Mouse (Mus musculus): Measurements from ENCODE around the gene Pus7l. TPM values are rescaled to one million over a fixed set of nuclear protein-coding genes. Genes with fewer than 3 reads are reported as not detected.
"Not testable (repeated sequence)": the region's sequence is repeated elsewhere in the genome, so short reads cannot be mapped to it uniquely, and the experiment has no call there.

Pus7l gene
- polyA plus RNA-seq, 1 experiment from 2014 or later, result 5.3 TPM

GRCm38 (mm10) chr15:94489433-94489832, 53.9 kb downstream of the Pus7l start:
- Histone ChIP-seq H3K4me3 (replicated peaks) (no peak overlapping the region), H3K4me1 (replicated peaks) (no peaks in the 10 kb centered on the region), H3K27ac (no peak overlapping the region), H3K36me3 (no peaks in the 10 kb centered on the region), H3K9me3 (no peaks in the 10 kb centered on the region), H3K27me3 (no peaks in the 10 kb centered on the region), H3K9ac (replicated peaks) (no peak overlapping the region), H3K4me2 (replicated peaks) (no peak overlapping the region)
- 92% methylated on average over 2 of the region's 2 CpGs for WGBS
- no peak for ATAC-seq

DNA sequence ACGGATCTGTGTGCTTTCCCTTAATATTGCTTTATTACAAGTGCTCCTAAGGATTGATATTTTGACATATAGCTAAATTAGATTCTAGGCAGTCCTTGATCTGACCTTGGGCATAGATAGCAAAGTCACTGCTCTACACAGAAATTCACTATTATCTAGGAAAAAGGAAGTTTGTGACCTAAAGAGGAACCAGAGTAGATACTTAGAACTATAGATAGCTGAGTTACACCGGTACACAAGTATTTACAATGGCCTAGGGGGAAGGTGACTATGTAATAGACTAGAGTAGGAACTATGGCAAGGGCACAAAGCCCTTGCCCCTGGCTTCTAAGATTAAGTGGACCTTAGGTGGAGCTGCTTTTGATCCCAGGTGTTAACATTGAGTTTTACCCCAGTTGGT, 55.3 kb downstream of the Pus7l start:
- ATAC-seq; H3K36me3 ChIP-seq; H3K4me3 ChIP-seq (replicated peaks); H3K4me1 ChIP-seq (replicated peaks); H3K27ac ChIP-seq; H3K27me3 ChIP-seq; H3K4me2 ChIP-seq (replicated peaks); H3K9ac ChIP-seq (replicated peaks); H3K9me3 ChIP-seq: not testable (repeated sequence)
- 92% methylated on average over 2 of the region's 2 CpGs for WGBS

- WGBS, result 88% methylated on average over 2 of the region's 2 CpGs
- no peak overlapping the region for H3K4me2 ChIP-seq (replicated peaks)
- peaks cover 9% of the 10 kb centered on the region for H3K4me1 ChIP-seq (replicated peaks)
- H3K36me3 ChIP-seq, result no peaks in the 10 kb centered on the region
- no peak overlapping the region for H3K4me3 ChIP-seq (replicated peaks)
- no peak for ATAC-seq
- no peak overlapping the region for H3K27ac ChIP-seq
- no peaks in the 10 kb centered on the region for H3K9me3 ChIP-seq
- H3K9ac ChIP-seq (replicated peaks), result no peak overlapping the region
- no peaks in the 10 kb centered on the region for H3K27me3 ChIP-seq
These were observed 60.8 kb downstream of the Pus7l start for GRCm38 (mm10) chr15:94482555-94482954.

GRCm38 (mm10) chr15:94480792-94481191, 62.6 kb downstream of the Pus7l start:
- 95% methylated on average over 4 of the region's 4 CpGs for WGBS
- peaks cover 13% of the 10 kb centered on the region for H3K4me1 ChIP-seq (replicated peaks)
- no peak overlapping the region for H3K9ac ChIP-seq (replicated peaks)
- no peaks in the 10 kb centered on the region for H3K27me3 ChIP-seq
- no peak overlapping the region for H3K4me3 ChIP-seq (replicated peaks)
- H3K9me3 ChIP-seq, result no peaks in the 10 kb centered on the region
- no peak overlapping the region for H3K4me2 ChIP-seq (replicated peaks)
- H3K36me3 ChIP-seq, result no peaks in the 10 kb centered on the region
- ATAC-seq, result no peak
- H3K27ac ChIP-seq, result no peak overlapping the region

GRCm38 (mm10) chr15:94480248-94480647, 63.1 kb downstream of the Pus7l start:
- Histone ChIP-seq H3K4me3 (replicated peaks) (no peak overlapping the region), H3K4me2 (replicated peaks) (no peak overlapping the region), H3K27ac (no peak overlapping the region), H3K4me1 (replicated peaks) (peaks cover 13% of the 10 kb centered on the region), H3K27me3 (no peaks in the 10 kb centered on the region), H3K9me3 (no peaks in the 10 kb centered on the region), H3K36me3 (no peaks in the 10 kb centered on the region), H3K9ac (replicated peaks) (no peak overlapping the region)
- no peak for ATAC-seq
- WGBS, result 92% methylated on average over 5 of the region's 5 CpGs

DNA sequence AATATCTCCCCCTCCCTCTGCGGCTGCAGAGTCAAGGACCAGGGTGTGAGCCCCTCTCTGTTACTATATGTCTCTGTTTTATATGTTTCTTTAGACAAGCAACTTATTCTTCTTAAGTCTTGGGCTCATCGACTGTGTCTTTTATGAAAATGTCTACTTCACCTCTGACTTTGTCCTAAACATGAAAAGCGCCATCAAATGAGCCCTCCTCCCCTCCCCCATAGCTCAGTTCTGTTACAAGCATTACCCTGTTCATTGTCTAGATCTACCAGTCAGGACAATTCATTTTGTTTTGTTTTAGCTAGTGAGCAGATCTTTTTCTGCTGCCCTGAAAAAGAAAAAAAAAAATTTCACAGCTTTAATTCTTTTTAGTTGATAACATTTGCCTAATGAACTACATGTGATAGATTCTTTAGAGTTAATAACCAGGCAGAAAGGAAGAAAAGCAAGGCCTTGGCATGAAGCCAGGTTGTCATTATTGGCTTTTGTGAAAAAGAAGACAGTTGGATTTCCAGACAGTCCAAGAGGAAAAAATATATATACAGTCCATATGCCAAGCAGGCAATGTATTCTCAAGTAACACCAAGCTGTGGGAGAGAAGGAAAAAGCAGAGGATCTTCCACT, 63.7 kb downstream of the Pus7l start:
- Histone ChIP-seq H3K36me3 (no peaks in the 10 kb centered on the region), H3K4me2 (replicated peaks) (no peak overlapping the region), H3K27me3 (no peaks in the 10 kb centered on the region), H3K9me3 (no peaks in the 10 kb centered on the region), H3K27ac (no peak overlapping the region), H3K4me1 (replicated peaks) (peaks cover 13% of the 10 kb centered on the region), H3K9ac (replicated peaks) (no peak overlapping the region), H3K4me3 (replicated peaks) (no peak overlapping the region)
- ATAC-seq, result no peak
- WGBS, result 72% methylated on average over 3 of the region's 3 CpGs

GRCm38 (mm10) chr15:94478706-94479105, 64.6 kb downstream of the Pus7l start:
- no peaks in the 10 kb centered on the region for H3K36me3 ChIP-seq
- no peak overlapping the region for H3K4me2 ChIP-seq (replicated peaks)
- no peaks in the 10 kb centered on the region for H3K27me3 ChIP-seq
- H3K4me1 ChIP-seq (replicated peaks), result peaks cover 13% of the 10 kb centered on the region
- H3K9ac ChIP-seq (replicated peaks), result no peak overlapping the region
- ATAC-seq, result no peak
- WGBS, result 20% methylated on average over 13 of the region's 13 CpGs
- no peak overlapping the region for H3K4me3 ChIP-seq (replicated peaks)
- no peaks in the 10 kb centered on the region; the same call in 1 of the 2 replicates for H3K9me3 ChIP-seq
- H3K27ac ChIP-seq, result no peak overlapping the region

- H3K36me3 ChIP-seq, result no peaks in the 10 kb centered on the region
- H3K27me3 ChIP-seq, result no peaks in the 10 kb centered on the region
- no peaks in the 10 kb centered on the region; the same call in 1 of the 2 replicates for H3K9me3 ChIP-seq
- H3K27ac ChIP-seq, result no peak overlapping the region
- no peak overlapping the region for H3K4me2 ChIP-seq (replicated peaks)
- H3K9ac ChIP-seq (replicated peaks), result no peak overlapping the region
- WGBS, result 11% methylated on average over 7 of the region's 7 CpGs
- ATAC-seq, result no peak
- peaks cover 13% of the 10 kb centered on the region for H3K4me1 ChIP-seq (replicated peaks)
- no peak overlapping the region for H3K4me3 ChIP-seq (replicated peaks)
These were observed 66.1 kb downstream of the Pus7l start for GRCm38 (mm10) chr15:94477287-94477686.

DNA sequence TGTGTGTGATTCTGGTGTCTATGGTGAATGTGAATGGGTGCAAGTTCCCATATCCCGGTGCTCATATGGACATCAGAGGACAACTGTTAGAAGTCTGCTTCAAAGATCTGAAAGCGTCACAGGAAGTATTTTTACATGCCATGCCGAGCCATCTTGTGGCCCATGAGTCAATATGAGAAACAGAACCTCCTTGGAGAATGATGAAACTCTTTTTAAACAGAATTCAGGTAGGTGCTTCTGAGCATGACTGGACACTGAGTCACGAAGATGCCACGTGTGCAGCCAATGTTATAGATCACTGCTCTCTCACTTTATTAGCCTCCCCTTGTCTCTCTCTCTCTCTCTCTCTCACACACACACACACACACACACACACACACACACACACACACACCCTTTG, 67.4 kb downstream of the Pus7l start:
- Histone ChIP-seq H3K4me1 (replicated peaks) (peaks cover 13% of the 10 kb centered on the region), H3K27me3 (no peaks in the 10 kb centered on the region), H3K9ac (replicated peaks) (no peak overlapping the region), H3K9me3 (no peaks in the 10 kb centered on the region; the same call in 1 of the 2 replicates), H3K4me3 (replicated peaks) (no peak overlapping the region), H3K4me2 (replicated peaks) (no peak overlapping the region), H3K36me3 (no peaks in the 10 kb centered on the region), H3K27ac (no peak overlapping the region)
- ATAC-seq, result no peak
- WGBS, result 96% methylated on average over 5 of the region's 5 CpGs

Other genes starting within 250 kb of the Pus7l start
- 1.7 and 2.0 TPM in 2 replicates for gene Adamts20, start 78.1 kb downstream of the Pus7l start, polyA plus RNA-seq (2015; fragmentation: Nextera tagmentation; extraction: Ambion mirVana)
- gene Irak4, start 96 bp upstream of the Pus7l start, polyA plus RNA-seq (2015; fragmentation: Nextera tagmentation; extraction: Ambion mirVana), result 1.8 and 2.1 TPM in 2 replicates
- gene Twf1, start 46.3 kb upstream of the Pus7l start, polyA plus RNA-seq (2015; fragmentation: Nextera tagmentation; extraction: Ambion mirVana), result 97.1 and 103 TPM in 2 replicates
- gene Tmem117, start 85.7 kb upstream of the Pus7l start, polyA plus RNA-seq (2015; fragmentation: Nextera tagmentation; extraction: Ambion mirVana), result 3.3 and 3.8 TPM in 2 replicates

Measured in midbrain, embryonic 13.5 days (tissue).